9 mouse cellular contexts compared by ENCODE assay signal in the genomic region with DNA sequence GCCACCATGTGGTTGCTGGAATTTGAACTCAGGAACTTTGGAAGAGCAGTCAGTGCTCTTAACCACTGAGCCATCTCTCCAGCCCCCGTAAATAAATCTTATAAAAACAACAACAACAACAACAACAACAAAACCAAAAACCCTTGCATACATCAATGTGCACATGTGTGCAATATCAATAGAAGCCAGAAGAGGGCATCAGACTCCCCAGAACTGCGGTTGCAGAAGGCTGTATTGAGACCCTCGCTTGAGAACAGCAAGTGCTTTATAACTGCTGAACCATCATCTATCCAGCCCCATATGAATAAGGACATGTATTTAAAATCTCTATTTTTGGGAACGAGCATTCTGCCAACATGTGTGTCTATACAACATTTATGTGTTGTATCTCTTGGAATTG. TPM values are rescaled to one million over a fixed set of nuclear protein-coding genes. Genes with fewer than 3 reads are reported as not detected.
DNase-seq lines count a peak whose midpoint lies in the region; TF ChIP-seq lines count a peak whose summit lies in the region.
"Had no signal": no experiment of that assay in that cellular context is flagged by ENCODE, and none has a peak within 500 bp of the region (broad histone marks: within the 10 kb centered on the region; RNA-seq: fewer than 3 reads in every experiment).

No protein-coding gene starts in this region.

- no peak overlapping the region for H3K4me3 ChIP-seq in bone marrow, adult 2 months (replicated peaks; ENCODE audit: control insufficient read depth, low read depth, low read length)

- no peak overlapping the region for H3K27ac ChIP-seq in bone marrow, adult 2 months (ENCODE audit: control insufficient read depth, insufficient read depth, low read depth, low read length, poor library complexity)

- WGBS in bone marrow, adult 2 months: 66% methylated on average over 4 of the region's 4 CpGs

- intact Hi-C loops in left cerebral cortex, postnatal 25 days (cut with DNase I): no loop called here

- H3K4me1 ChIP-seq in bone marrow, adult 2 months (ENCODE audit: control insufficient read depth, insufficient read depth, low read length): no peaks in the 10 kb centered on the region

- DNase-seq in adrenal gland, postnatal 14 days: peak; percentile 37
- DNase-seq in adrenal gland, postnatal 10 days: no peak
- peak; percentile 45 for DNase-seq in kidney, postnatal 10 days
- no peak for DNase-seq in kidney, postnatal 14 days
- peak; percentile 17 for DNase-seq in lung, postnatal 25 days (ENCODE audit: low spot score)
- no peak for DNase-seq in left cerebral cortex, postnatal 25 days (ENCODE audit: low spot score in 2 of 2)
- no peak for DNase-seq in urinary bladder, adult 2 months (ENCODE audit: low spot score)
- DNase-seq: gastrocnemius, postnatal 36 days had no signal

- TF ChIP-seq POLR2A in bone marrow, adult 2 months (IDR thresholded peaks at IDR 0.05; ENCODE audit: borderline replicate concordance, control insufficient read depth, low read depth, low read length): no peak

- TF ChIP-seq CTCF in bone marrow, adult 2 months (IDR thresholded peaks at IDR 0.05; ENCODE audit: control insufficient read depth, insufficient read depth, low read length): peak; percentile 32; the same call in 1 of the 2 replicates

RNA-seq across cellular contexts. Expression of gene Gas2l1, which starts 9.8 kb away (rescaled TPM):
- total RNA-seq in adrenal gland, postnatal 14 days (2021): 34.5 and 35.0 TPM in 2 replicates
- total RNA-seq in adrenal gland, postnatal 10 days (2021): 10 to 100 TPM; 28.0 to 32.8 TPM
- 40.2 and 78.2 TPM in 2 replicates for polyA plus RNA-seq in bone marrow, adult 2 months (2011; ENCODE audit: insufficient read depth, insufficient read length, low replicate concordance, missing spikeins)
- 10 to 100 TPM; 82.5 to 95.0 TPM for total RNA-seq in left cerebral cortex, postnatal 25 days (2021)
- polyA plus RNA-seq in urinary bladder, adult 2 months (2012; rRNA removed): 45.8 and 50.5 TPM in 2 replicates

RNA-seq across cellular contexts. Expression of gene Rasl10a, which starts 17.0 kb away (rescaled TPM):
- total RNA-seq in adrenal gland, postnatal 14 days (2021): 0.30 and 0.34 TPM in 2 replicates
- under 1 TPM; 0.33 to 0.97 TPM for total RNA-seq in adrenal gland, postnatal 10 days (2021)
- 6.6 TPM in 1 of 2 replicates, not detected in the other for polyA plus RNA-seq in bone marrow, adult 2 months (2011; ENCODE audit: insufficient read depth, insufficient read length, low replicate concordance, missing spikeins)
- 10 to 100 TPM; 68.0 to 80.4 TPM for total RNA-seq in left cerebral cortex, postnatal 25 days (2021)
- 2.0 and 3.6 TPM in 2 replicates for polyA plus RNA-seq in urinary bladder, adult 2 months (2012; rRNA removed)

RNA-seq across cellular contexts. Expression of gene Rhbdd3, which starts 23.8 kb away (rescaled TPM):
- 18.3 and 19.0 TPM in 2 replicates for total RNA-seq in adrenal gland, postnatal 14 days (2021)
- 10 to 100 TPM; 18.5 to 24.5 TPM for total RNA-seq in adrenal gland, postnatal 10 days (2021)
- polyA plus RNA-seq in bone marrow, adult 2 months (2011; ENCODE audit: insufficient read depth, insufficient read length, low replicate concordance, missing spikeins): 13.8 and 14.7 TPM in 2 replicates
- 10 to 100 TPM; 20.9 to 21.0 TPM for total RNA-seq in left cerebral cortex, postnatal 25 days (2021)
- 17.5 and 20.1 TPM in 2 replicates for polyA plus RNA-seq in urinary bladder, adult 2 months (2012; rRNA removed)

RNA-seq across cellular contexts. Expression of gene Ewsr1, which starts 24.2 kb away (rescaled TPM):
- total RNA-seq in adrenal gland, postnatal 14 days (2021): 297 and 324 TPM in 2 replicates
- total RNA-seq in adrenal gland, postnatal 10 days (2021): 100 to 1,000 TPM; 218 to 322 TPM
- 342 and 464 TPM in 2 replicates for polyA plus RNA-seq in bone marrow, adult 2 months (2011; ENCODE audit: insufficient read depth, insufficient read length, low replicate concordance, missing spikeins)
- total RNA-seq in left cerebral cortex, postnatal 25 days (2021): 100 to 1,000 TPM; 259 to 301 TPM
- polyA plus RNA-seq in urinary bladder, adult 2 months (2012; rRNA removed): 248 and 346 TPM in 2 replicates

Comparison
In these comparisons a context has a peak if more than half of its experiments do, and no peak if none do; other contexts are left out.
1. DNase-seq: peak in adrenal gland, postnatal 14 days (single experiment), kidney, postnatal 10 days (single experiment) and lung, postnatal 25 days (single experiment); none in adrenal gland, postnatal 10 days (single experiment), kidney, postnatal 14 days (single experiment), left cerebral cortex, postnatal 25 days (0 of 2) and urinary bladder, adult 2 months (single experiment).
2. RNA of gene Rasl10a, which starts 17.0 kb away (total RNA-seq): 68.0 to 80.4 TPM in left cerebral cortex, postnatal 25 days; 0.33 to 0.97 TPM in adrenal gland, postnatal 10 days and 0.30 to 0.34 TPM in adrenal gland, postnatal 14 days; every median in the first group is over 10 times any median in the second.